Mouse (Mus musculus): ENCODE measurements at regions not wholly inside any gene's neighbourhood (a gene's known extent, or its start where the extent isn't known, plus 50 kb on each side); places are given as distances from the start of the nearest gene placed in this dataset.

- TF ChIP-seq CTCF (conservative IDR thresholded peaks at IDR 0.05; ENCODE audit: low read length) (no peak), POU5F1 (IDR thresholded peaks at IDR 0.05; ENCODE audit: borderline replicate concordance, low read length) (no peak)
These were observed 262.9 kb upstream of the Arpp21 start for GRCm38 (mm10) chr9:112498676-112499075.
